Mouse (Mus musculus) G1E (cell line): ENCODE data around the gene Hcls1. TPM values are rescaled to one million over a fixed set of nuclear protein-coding genes. Genes with fewer than 3 reads are reported as not detected.

Source experiments
- ATAC-seq: 2 replicates; pipeline ENCODE4 v1.8.0; 2016; ENCODE audit warnings: mild to moderate bottlenecking; ENCODE audit not compliant: insufficient number of reproducible peaks, poor library complexity, low FRiP score, severe bottlenecking; ENCODE audit errors: extremely low read depth
- DNase-seq: peaks from one replicate; pipeline ENCODE4 v3.0.0; 2012; ENCODE audit warnings: low spot score
- H3K27me3 ChIP-seq: 2 replicates; pipeline ENCODE4 v1.6.1; 2012; ENCODE audit warnings: mild to moderate bottlenecking, low read length, inconsistent platforms; ENCODE audit not compliant: insufficient read depth
- H3K36me3 ChIP-seq: replicated peaks from 2 replicates; pipeline ENCODE3; 2012; ENCODE audit warnings: mild to moderate bottlenecking, inconsistent platforms
- H3K4me1 ChIP-seq: 2 replicates; pipeline ENCODE4 v1.6.1; 2012; ENCODE audit warnings: low read depth, low read length, inconsistent platforms, mixed read lengths; ENCODE audit not compliant: insufficient read depth
- H3K4me3 ChIP-seq: 2 replicates; pipeline ENCODE4 v1.5.1; 2012; ENCODE audit warnings: low read depth, mild to moderate bottlenecking, inconsistent platforms, low read length, moderate library complexity, mixed read lengths
- H3K9me3 ChIP-seq: replicated peaks from 2 replicates; pipeline ENCODE4 v1.6.1; 2012; ENCODE audit warnings: inconsistent platforms
- CTCF ChIP-seq: IDR thresholded peaks from 2 replicates; pipeline ENCODE4 v1.5.1; 2012; ENCODE audit warnings: low read depth, low read length, inconsistent platforms, mixed read lengths
- GATA1 ChIP-seq: IDR thresholded peaks from 2 replicates; pipeline ENCODE4 v1.6.1; 2012; ENCODE audit warnings: borderline replicate concordance, low read length, inconsistent platforms, mixed read lengths
- GATA2 ChIP-seq: IDR thresholded peaks from 2 replicates; pipeline ENCODE4 v1.6.1; 2012; ENCODE audit warnings: low read depth, low read length, inconsistent platforms, borderline replicate concordance
- POLR2AphosphoS5 ChIP-seq: IDR thresholded peaks from 2 replicates; pipeline ENCODE4 v1.6.1; 2012; ENCODE audit warnings: low read depth, low read length, inconsistent platforms; ENCODE audit not compliant: insufficient replicate concordance
- TAL1 ChIP-seq: conservative IDR thresholded peaks from 2 replicates; pipeline ENCODE4 v1.6.1; 2012; ENCODE audit warnings: low read depth, low read length, inconsistent platforms, mixed read lengths
- polyA plus RNA-seq: library from polyadenylated mRNA; stranded (reverse); fragments of >175 nt; gene quantifications from 2 replicates; pipeline ENCODE4 v1.2.3, GENCODE M21; 2012
- total RNA-seq, 2 experiments: library from RNA; stranded (forward) in 1 of 2; stranded (reverse) in 1 of 2; fragments of 200-1000 nt in 1 of 2; fragments of >200 nt in 1 of 2; fragmentation: Nextera tagmentation in 1 of 2; gene quantifications; 2 replicates each; pipeline ENCODE4 v1.2.3; 2014 to 2017

Hcls1 gene
- total and polyA plus RNA-seq, 3 experiments: 11.9 to 70.6 (median 50.4) TPM

- no peak for DNase-seq
- no peak overlapping the region for H3K4me3 ChIP-seq
- TF ChIP-seq CTCF: no peak
- no peak for TF ChIP-seq TAL1
- no peak for TF ChIP-seq GATA1
- no peak for TF ChIP-seq POLR2AphosphoS5
- no peak for TF ChIP-seq GATA2
Observed at GRCm38 (mm10) chr16:36979127-36979526, 44.3 kb downstream of the Hcls1 start.

DNA sequence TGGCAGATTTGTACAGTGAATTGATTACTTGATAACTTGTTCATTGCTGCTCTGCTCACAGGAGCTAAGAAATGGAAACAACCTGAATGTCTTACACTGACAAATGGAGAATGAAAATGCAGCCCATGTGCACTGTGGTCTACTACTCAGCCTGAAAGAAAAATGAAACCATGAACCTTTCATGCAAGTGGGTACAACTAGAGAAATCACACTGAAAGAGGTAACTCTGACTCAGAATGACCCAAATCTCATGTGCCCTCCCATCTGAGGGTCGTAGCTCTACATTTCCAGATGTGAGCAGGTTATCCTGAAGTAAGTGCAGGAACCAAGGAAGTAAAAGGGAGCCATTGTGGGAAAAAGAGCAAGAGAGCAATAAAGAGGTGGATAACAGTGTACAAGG is 49.0 kb downstream of the Hcls1 start:
- H3K4me3 ChIP-seq: no peak overlapping the region
- TF ChIP-seq GATA1 (no peak), POLR2AphosphoS5 (no peak), TAL1 (no peak), CTCF (no peak), GATA2 (no peak)
- DNase-seq (no peak), ATAC-seq (no peak)
- H3K9me3 ChIP-seq: no peaks in the 10 kb centered on the region
- H3K27me3 ChIP-seq: peaks cover 3% of the 10 kb centered on the region; the same call in 1 of the 2 replicates
- peaks cover 4% of the 10 kb centered on the region; the same call in 1 of the 2 replicates for H3K4me1 ChIP-seq
- H3K36me3 ChIP-seq: no peaks in the 10 kb centered on the region

More at GRCm38 (mm10) chr16:36979127-36979526, 44.3 kb downstream of the Hcls1 start:
- ATAC-seq: no peak
- H3K27me3 ChIP-seq: 0 out of 2 replicates have a peak, but pooled peaks cover 3% of the 10 kb centered on the region
- H3K36me3 ChIP-seq: no peaks in the 10 kb centered on the region
- no peaks in the 10 kb centered on the region for H3K9me3 ChIP-seq
- no peaks in the 10 kb centered on the region for H3K4me1 ChIP-seq

DNA sequence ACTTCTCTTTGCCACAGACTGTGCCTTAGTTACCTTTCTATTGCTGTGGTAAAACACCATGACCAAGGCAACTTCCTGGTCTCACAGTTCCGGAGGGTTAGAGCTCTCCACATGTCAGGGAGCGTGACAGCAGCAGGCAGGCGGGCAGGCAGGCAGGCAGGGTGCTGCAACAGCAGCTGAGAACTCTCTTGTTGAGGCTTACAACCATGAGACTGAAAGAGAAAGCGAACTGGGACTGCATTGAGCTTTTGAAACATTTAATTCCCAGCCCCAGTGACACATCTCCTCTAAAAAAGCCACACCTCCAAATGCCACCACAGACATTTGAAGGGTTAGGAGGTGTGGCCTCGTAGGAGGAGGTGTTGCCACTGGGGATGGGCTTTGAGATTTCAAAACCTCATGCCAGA is 50.9 kb downstream of the Hcls1 start:
- no peaks in the 10 kb centered on the region for H3K36me3 ChIP-seq
- TF ChIP-seq GATA2 (no peak), GATA1 (no peak), TAL1 (no peak), CTCF (no peak), POLR2AphosphoS5 (no peak)
- H3K4me1 ChIP-seq: peaks cover 4% of the 10 kb centered on the region
- peaks cover 9% of the 10 kb centered on the region; the same call in 1 of the 2 replicates for H3K27me3 ChIP-seq
- H3K9me3 ChIP-seq: no peaks in the 10 kb centered on the region
- H3K4me3 ChIP-seq: no peak overlapping the region
- ATAC-seq: no peak
- no peak for DNase-seq

GRCm38 (mm10) chr16:36987399-36987798 is 52.6 kb downstream of the Hcls1 start:
- DNase-seq (no peak), ATAC-seq (no peak)

GRCm38 (mm10) chr16:36988066-36988465 is 53.3 kb downstream of the Hcls1 start:
- peaks cover 9% of the 10 kb centered on the region for H3K27me3 ChIP-seq
- ATAC-seq: no peak
- H3K36me3 ChIP-seq: no peaks in the 10 kb centered on the region
- TF ChIP-seq POLR2AphosphoS5 (no peak), GATA2 (no peak), GATA1 (no peak), CTCF (no peak), TAL1 (no peak)
- no peak for DNase-seq
- H3K4me1 ChIP-seq: peaks cover 4% of the 10 kb centered on the region
- no peak overlapping the region for H3K4me3 ChIP-seq
- no peaks in the 10 kb centered on the region for H3K9me3 ChIP-seq

More at GRCm38 (mm10) chr16:36987399-36987798, 52.6 kb downstream of the Hcls1 start:
- Histone ChIP-seq H3K36me3 (no peaks in the 10 kb centered on the region), H3K27me3 (peaks cover 9% of the 10 kb centered on the region; the same call in 1 of the 2 replicates), H3K9me3 (no peaks in the 10 kb centered on the region), H3K4me1 (peaks cover 4% of the 10 kb centered on the region), H3K4me3 (no peak overlapping the region)
- TF ChIP-seq TAL1 (no peak), GATA1 (no peak), CTCF (no peak), GATA2 (no peak), POLR2AphosphoS5 (no peak)

DNA sequence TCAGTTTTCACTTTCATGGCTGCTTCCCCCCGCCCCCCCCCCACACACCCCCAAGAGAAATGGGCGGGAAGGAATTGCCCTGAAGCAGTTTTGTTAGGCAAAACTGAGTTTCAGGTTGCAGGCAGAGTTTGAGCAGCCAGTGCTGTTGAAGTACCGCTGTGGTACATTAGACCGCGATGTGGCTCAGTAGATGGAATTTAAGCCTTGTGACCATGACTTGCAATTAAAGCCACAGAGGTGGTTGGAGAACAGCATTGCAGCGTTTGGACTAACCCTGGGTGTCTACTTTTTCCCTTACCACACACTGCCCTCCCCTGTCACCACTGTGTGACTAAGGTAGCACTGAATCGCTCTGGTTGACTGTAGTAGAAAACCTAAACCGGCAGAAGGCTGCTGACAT is 54.7 kb downstream of the Hcls1 start:
- TF ChIP-seq POLR2AphosphoS5: no peak
- TF ChIP-seq GATA1: no peak
- TF ChIP-seq GATA2: no peak
- TF ChIP-seq CTCF: no peak
- TF ChIP-seq TAL1: no peak
- Histone ChIP-seq H3K27me3 (peaks cover 9% of the 10 kb centered on the region), H3K36me3 (no peaks in the 10 kb centered on the region), H3K4me3 (no peak overlapping the region), H3K4me1 (peaks cover 4% of the 10 kb centered on the region), H3K9me3 (no peaks in the 10 kb centered on the region)
- ATAC-seq: no peak
- no peak for DNase-seq

DNA sequence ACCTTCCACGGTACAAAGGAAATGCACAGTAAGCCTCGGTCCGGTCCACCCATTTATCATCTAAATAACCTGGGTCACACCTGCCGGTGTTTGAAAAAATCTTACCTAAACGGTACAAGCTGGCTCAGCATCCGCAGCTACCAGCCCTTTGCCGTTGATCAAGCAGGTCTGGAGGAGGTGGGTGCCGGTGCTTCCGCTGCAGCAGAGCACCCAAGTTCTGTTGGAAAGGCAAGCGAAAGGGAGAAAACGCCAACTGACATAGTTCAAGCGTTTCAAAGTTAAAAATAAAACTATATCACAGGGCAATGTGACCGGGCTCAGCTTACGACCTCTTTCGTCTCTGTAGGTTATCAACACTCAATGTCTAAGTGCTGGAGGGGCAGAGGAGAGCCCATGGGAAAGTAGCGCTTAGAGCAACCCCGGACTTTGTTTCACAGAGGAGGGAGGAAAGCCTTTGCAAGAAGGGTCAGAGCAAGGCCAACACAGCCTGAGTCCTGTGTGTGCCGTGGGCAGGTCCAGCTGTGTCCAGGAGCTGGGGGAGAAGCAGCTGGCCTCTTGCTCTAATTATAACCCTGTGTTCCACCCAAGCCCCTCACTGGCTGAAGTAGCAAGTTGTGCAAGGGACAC is 55.3 kb downstream of the Hcls1 start, which contains the start of gene Fbxo40:
Fbxo40 (minus strand) TSS at position 469 of the 627 bp plus-strand sequence.
- Histone ChIP-seq H3K4me3 (no peak within 1 kb of the TSS), H3K36me3 (no peaks in the 10 kb centered on the region), H3K27me3 (peaks cover 9% of the 10 kb centered on the region), H3K4me1 (peaks cover 4% of the 10 kb centered on the region), H3K9me3 (no peaks in the 10 kb centered on the region)
- no peak for TF ChIP-seq GATA1
- DNase-seq (no peak), ATAC-seq (no peak; the same call in 1 of the 2 replicates)
